Mouse (Mus musculus): ENCODE data around the gene Hs3st3a1.

GRCm38 (mm10) chr11:64434611-64435545, at the start of gene Hs3st3a1:
- no peak for TF ChIP-seq POLR2A (IDR thresholded peaks at IDR 0.05; ENCODE audit: extremely low read depth, insufficient read depth, low read length)
- TF ChIP-seq CTCF (IDR thresholded peaks at IDR 0.05; ENCODE audit: extremely low read depth, insufficient read depth, low read length), result no peak
